Mouse (Mus musculus) midbrain, embryonic 12.5 days (tissue): ENCODE measurements around the gene Sp2. TPM values are rescaled to one million over a fixed set of nuclear protein-coding genes. Genes with fewer than 3 reads are reported as not detected.

Experiments
- ATAC-seq: fragments of 200-750 bp; cut with Nextera tagmentation; 2 replicates; pipeline ENCODE4 v1.8.0; 2017; ENCODE audit warnings: low read depth, moderate TSS enrichment, moderate library complexity; ENCODE audit not compliant: low FRiP score
- H3K27ac ChIP-seq: fragments of 300-500 bp; sonication (generic); replicated peaks from 2 replicates; pipeline ENCODE4 v1.5.1; 2016; ENCODE audit warnings: mild to moderate bottlenecking
- H3K27me3 ChIP-seq: fragments of 300-500 bp; sonication (generic); 2 replicates; pipeline ENCODE4 v1.6.1; 2016; ENCODE audit warnings: mild to moderate bottlenecking
- H3K36me3 ChIP-seq: fragments of 300-500 bp; sonication (generic); 2 replicates; pipeline ENCODE4 v1.6.1; 2016
- H3K4me1 ChIP-seq: fragments of 300-500 bp; sonication (generic); 2 replicates; pipeline ENCODE4 v1.6.1; 2016
- H3K4me2 ChIP-seq: fragments of 300-500 bp; sonication (generic); replicated peaks from 2 replicates; pipeline ENCODE4 v1.6.1; 2016; ENCODE audit warnings: mild to moderate bottlenecking, moderate library complexity
- H3K4me3 ChIP-seq: fragments of 300-500 bp; sonication (generic); 2 replicates; pipeline ENCODE4 v1.5.1; 2016; ENCODE audit warnings: mild to moderate bottlenecking
- H3K9ac ChIP-seq: fragments of 300-500 bp; sonication (generic); replicated peaks from 2 replicates; pipeline ENCODE4 v1.6.1; 2016; ENCODE audit warnings: mild to moderate bottlenecking, moderate library complexity
- H3K9me3 ChIP-seq: fragments of 300-500 bp; sonication (generic); 2 replicates; pipeline ENCODE4 v1.6.1; 2016; ENCODE audit warnings: mild to moderate bottlenecking
- WGBS: fragments of 180-500 bp; shearing (Covaris S2); methylation state at CpG from one replicate; pipeline ENCODE4 v1.1.7; 2016; 5-methylcytosine and 5-hydroxymethylcytosine counted together
- polyA plus RNA-seq: library from polyadenylated mRNA; unstranded; fragments of >200 nt; fragmentation: Nextera tagmentation; extraction: Ambion mirVana; gene quantifications from 2 replicates; pipeline ENCODE4 v1.2.1, GENCODE M21; 2016

Sp2 gene
- polyA plus RNA-seq, 1 experiment from 2014 or later = 23.4 TPM

DNA sequence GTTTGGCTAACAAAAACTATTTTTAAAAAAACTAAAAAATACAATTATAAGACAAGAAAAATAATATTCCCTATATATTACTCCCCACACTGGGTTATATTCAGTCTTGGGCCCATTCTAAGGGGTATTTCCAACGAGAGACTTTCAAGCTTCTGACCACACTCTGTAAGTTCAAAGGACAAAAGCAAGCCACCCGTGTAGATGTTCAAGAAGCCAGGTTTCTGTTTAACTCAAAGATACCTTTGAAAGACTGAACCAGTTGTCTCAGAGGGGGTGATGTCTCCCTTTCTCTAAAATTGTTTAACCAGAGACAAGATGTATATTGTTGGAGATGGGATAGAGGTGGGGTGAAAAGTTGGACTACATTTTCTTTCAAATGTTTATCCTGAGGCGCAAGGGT lies 16.6 kb downstream of the Sp2 start:
- no peak for ATAC-seq
- Histone ChIP-seq H3K9me3 (no peaks in the 10 kb centered on the region), H3K27ac (no peak overlapping the region), H3K4me2 (no peak overlapping the region), H3K27me3 (no peaks in the 10 kb centered on the region), H3K36me3 (peaks cover 24% of the 10 kb centered on the region), H3K4me3 (no peak overlapping the region), H3K9ac (no peak overlapping the region), H3K4me1 (no peaks in the 10 kb centered on the region)
- 95% methylated on average over 3 of the region's 3 CpGs for WGBS

DNA sequence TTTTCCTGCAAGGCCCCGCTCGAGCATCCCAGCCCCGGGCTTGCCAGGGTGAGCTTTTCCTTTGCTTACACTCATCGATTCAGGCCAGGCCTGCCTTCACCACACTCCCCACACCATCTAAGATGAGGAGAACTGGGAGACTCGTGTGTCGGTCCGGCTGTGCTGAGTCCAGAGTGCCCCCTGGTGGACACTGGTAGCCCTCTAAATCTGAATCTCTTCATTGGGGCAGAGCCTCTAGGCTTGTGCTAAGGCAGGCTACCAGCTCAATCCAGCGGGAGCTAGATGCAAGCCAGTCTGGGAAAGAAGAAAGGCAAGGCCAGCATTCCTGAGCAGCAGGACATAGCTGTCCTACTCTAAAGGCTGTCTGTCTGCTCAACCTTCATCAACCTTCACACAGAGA lies 19.2 kb downstream of the Sp2 start:
- 19% methylated on average over 8 of the region's 8 CpGs for WGBS
- Histone ChIP-seq H3K27me3 (no peaks in the 10 kb centered on the region), H3K9ac (no peak overlapping the region)

GRCm38 (mm10) chr11:96957061-96957805 lies 25.5 kb downstream of the Sp2 start:
- H3K4me2 ChIP-seq = no peak overlapping the region
- no peak for ATAC-seq
- no peak overlapping the region for H3K9ac ChIP-seq
- 92% methylated on average over 10 of the region's 10 CpGs for WGBS
- H3K4me3 ChIP-seq = no peak overlapping the region
- H3K4me1 ChIP-seq = no peaks in the 10 kb centered on the region
- H3K36me3 ChIP-seq = peaks cover 95% of the 10 kb centered on the region
- no peaks in the 10 kb centered on the region for H3K27me3 ChIP-seq
- no peaks in the 10 kb centered on the region for H3K9me3 ChIP-seq
- no peak overlapping the region for H3K27ac ChIP-seq

More for the DNA sequence above, 19.2 kb downstream of the Sp2 start:
- Histone ChIP-seq H3K4me1 (no peaks in the 10 kb centered on the region), H3K4me3 (no peak overlapping the region), H3K4me2 (no peak overlapping the region), H3K9me3 (no peaks in the 10 kb centered on the region), H3K36me3 (peaks cover 50% of the 10 kb centered on the region), H3K27ac (no peak overlapping the region)
- ATAC-seq = 0 out of 2 replicates have a peak, but pooled peaks have one; percentile 47

GRCm38 (mm10) chr11:96956009-96956724 lies 26.6 kb downstream of the Sp2 start:
- H3K9me3 ChIP-seq = no peaks in the 10 kb centered on the region
- no peak overlapping the region for H3K9ac ChIP-seq
- 57% methylated on average over 20 of the region's 20 CpGs for WGBS
- no peak overlapping the region for H3K27ac ChIP-seq
- peaks cover 95% of the 10 kb centered on the region for H3K36me3 ChIP-seq
- H3K4me2 ChIP-seq = no peak overlapping the region
- no peaks in the 10 kb centered on the region for H3K27me3 ChIP-seq
- no peaks in the 10 kb centered on the region for H3K4me1 ChIP-seq
- no peak overlapping the region for H3K4me3 ChIP-seq
- no peak for ATAC-seq

GRCm38 (mm10) chr11:96955094-96955493 lies 27.7 kb downstream of the Sp2 start:
- Histone ChIP-seq H3K4me2 (no peak overlapping the region), H3K4me1 (no peaks in the 10 kb centered on the region), H3K27me3 (no peaks in the 10 kb centered on the region), H3K36me3 (peaks cover 94% of the 10 kb centered on the region), H3K9ac (no peak overlapping the region), H3K9me3 (no peaks in the 10 kb centered on the region), H3K4me3 (no peak overlapping the region), H3K27ac (no peak overlapping the region)
- WGBS = 94% methylated on average over 4 of the region's 4 CpGs
- no peak for ATAC-seq

DNA sequence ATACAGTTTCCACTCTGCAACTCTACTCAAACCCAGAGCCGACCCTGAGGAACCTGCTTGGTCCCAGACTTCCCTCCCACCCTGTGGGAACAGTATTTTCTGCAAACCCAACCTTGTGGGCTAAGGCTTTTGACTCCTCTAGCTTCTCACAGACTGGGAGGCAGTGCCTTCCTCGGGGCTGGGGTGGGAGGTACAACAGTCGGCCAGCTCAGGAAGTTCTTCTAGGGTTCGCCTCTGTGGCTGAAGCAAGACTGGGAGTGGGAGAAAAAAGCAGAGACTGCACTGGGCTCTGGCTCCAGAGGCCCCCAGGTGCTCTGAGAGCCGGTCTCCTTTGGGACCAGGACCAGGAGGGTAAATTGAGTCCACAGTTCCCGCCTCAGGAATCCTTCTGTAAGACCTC lies 29.9 kb downstream of the Sp2 start:
- Histone ChIP-seq H3K4me3 (no peak overlapping the region), H3K4me1 (no peaks in the 10 kb centered on the region), H3K9me3 (no peaks in the 10 kb centered on the region), H3K4me2 (no peak overlapping the region), H3K36me3 (peaks cover 77% of the 10 kb centered on the region), H3K9ac (no peak overlapping the region), H3K27me3 (no peaks in the 10 kb centered on the region), H3K27ac (no peak overlapping the region)
- 80% methylated on average over 6 of the region's 6 CpGs for whole genome bisulfite sequencing
- ATAC-seq = no peak

DNA sequence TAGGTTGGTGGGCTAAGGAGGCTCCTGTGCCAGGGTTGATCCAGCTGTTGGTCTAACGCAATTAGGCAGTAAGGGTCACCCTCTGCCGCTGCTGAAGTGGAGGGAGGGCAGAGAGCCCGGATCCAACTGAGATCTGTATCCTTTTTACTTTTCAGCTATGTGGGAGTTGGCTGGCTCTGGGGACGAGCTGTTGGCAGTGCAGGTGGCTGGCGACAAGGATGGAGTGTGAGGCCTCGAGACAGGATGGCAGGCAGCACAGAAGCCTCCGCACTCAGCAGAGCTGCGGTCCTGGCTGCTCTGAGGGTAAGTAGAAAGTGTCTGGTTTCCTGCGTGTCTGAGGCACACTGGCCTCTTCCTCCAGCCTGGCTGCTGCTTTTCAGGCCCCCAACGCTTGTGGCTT lies 30.3 kb downstream of the Sp2 start:
- Histone ChIP-seq H3K27ac (no peak overlapping the region), H3K4me3 (no peak overlapping the region), H3K9me3 (no peaks in the 10 kb centered on the region), H3K27me3 (no peaks in the 10 kb centered on the region), H3K36me3 (peaks cover 72% of the 10 kb centered on the region), H3K4me2 (no peak overlapping the region), H3K9ac (no peak overlapping the region), H3K4me1 (no peaks in the 10 kb centered on the region)
- no peak for ATAC-seq
- WGBS = 89% methylated on average over 10 of the region's 10 CpGs

- H3K36me3 ChIP-seq = peaks cover 56% of the 10 kb centered on the region
Observed at GRCm38 (mm10) chr11:96950767-96951166, 32.0 kb downstream of the Sp2 start.

DNA sequence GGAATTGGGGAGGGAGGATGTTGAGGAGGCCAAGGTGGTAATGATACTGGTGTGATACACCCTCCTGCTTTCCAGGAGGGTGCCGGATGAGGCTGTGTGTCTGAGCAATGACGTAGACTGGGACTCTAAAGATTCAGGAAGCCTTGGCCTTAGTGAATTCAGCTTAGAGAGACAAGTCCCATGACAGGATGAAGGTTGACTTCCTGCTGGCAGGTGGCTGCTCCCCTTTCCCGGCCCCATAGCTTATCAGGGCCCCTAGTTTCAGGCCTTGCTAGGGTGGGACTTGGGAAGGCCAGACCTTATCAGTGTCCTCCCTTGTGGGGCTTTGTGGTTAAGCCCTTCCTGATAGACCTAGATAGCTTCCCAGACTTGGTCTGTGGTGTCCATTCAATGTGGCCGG lies 34.9 kb downstream of the Sp2 start:
- Histone ChIP-seq H3K9me3 (no peaks in the 10 kb centered on the region), H3K9ac (no peak overlapping the region), H3K4me3 (no peak overlapping the region), H3K36me3 (peaks cover 28% of the 10 kb centered on the region), H3K27ac (no peak overlapping the region), H3K4me2 (no peak overlapping the region), H3K27me3 (peaks cover 11% of the 10 kb centered on the region), H3K4me1 (peaks cover 14% of the 10 kb centered on the region)
- 93% methylated on average over 4 of the region's 4 CpGs for WGBS
- no peak for ATAC-seq

More at GRCm38 (mm10) chr11:96950767-96951166, 32.0 kb downstream of the Sp2 start:
- no peak overlapping the region for H3K27ac ChIP-seq
- 97% methylated on average over 3 of the region's 3 CpGs for WGBS
- no peaks in the 10 kb centered on the region for H3K27me3 ChIP-seq
- H3K4me3 ChIP-seq = no peak overlapping the region
- ATAC-seq = no peak
- no peak overlapping the region for H3K4me2 ChIP-seq
- H3K9ac ChIP-seq = no peak overlapping the region
- H3K9me3 ChIP-seq = no peaks in the 10 kb centered on the region
- H3K4me1 ChIP-seq = no peaks in the 10 kb centered on the region

- Histone ChIP-seq H3K4me2 (0 out of 2 replicates have a peak overlapping the region, but pooled peaks have one; percentile 9), H3K4me3 (no peak overlapping the region), H3K36me3 (peaks cover 15% of the 10 kb centered on the region), H3K27ac (peak overlapping the region; percentile 25; the same call in 1 of the 2 replicates), H3K27me3 (peaks cover 15% of the 10 kb centered on the region), H3K4me1 (peaks cover 14% of the 10 kb centered on the region), H3K9me3 (no peaks in the 10 kb centered on the region), H3K9ac (no peak overlapping the region)
- no peak for ATAC-seq
- 69% methylated on average over 9 of the region's 9 CpGs for WGBS
Observed at GRCm38 (mm10) chr11:96946498-96946897, 36.3 kb downstream of the Sp2 start.

GRCm38 (mm10) chr11:96944844-96945580 lies 37.7 kb downstream of the Sp2 start:
- no peak for ATAC-seq
- WGBS = 87% methylated on average over 14 of the region's 14 CpGs
- peak overlapping the region; percentile 52 for H3K4me3 ChIP-seq
- H3K4me1 ChIP-seq = peaks cover 14% of the 10 kb centered on the region
- H3K36me3 ChIP-seq = 0 out of 2 replicates have a peak, but pooled peaks cover under 1% of the 10 kb centered on the region
- H3K27me3 ChIP-seq = peaks cover 15% of the 10 kb centered on the region
- H3K9me3 ChIP-seq = no peaks in the 10 kb centered on the region
- H3K27ac ChIP-seq = no peak overlapping the region
- peak overlapping the region; percentile 87 for H3K4me2 ChIP-seq
- no peak overlapping the region for H3K9ac ChIP-seq
